Mouse (Mus musculus) liver, embryonic 15.5 days (tissue): ENCODE results near the gene Tnpo3. TPM values are rescaled to one million over a fixed set of nuclear protein-coding genes. Genes with fewer than 3 reads are reported as not detected.

Experiments
- ATAC-seq: fragments of 200-750 bp; cut with Nextera tagmentation; 2 replicates; pipeline ENCODE4 v1.8.0; 2017; ENCODE audit warnings: moderate number of reproducible peaks, mild to moderate bottlenecking, moderate library complexity; ENCODE audit not compliant: insufficient read depth
- H3K27ac ChIP-seq: fragments of 300-500 bp; sonication (generic); replicated peaks from 2 replicates; pipeline ENCODE4 v1.5.1; 2015; ENCODE audit warnings: mild to moderate bottlenecking, inconsistent platforms
- H3K27me3 ChIP-seq: fragments of 300-500 bp; sonication (generic); 2 replicates; pipeline ENCODE4 v1.6.1; 2015; ENCODE audit warnings: mild to moderate bottlenecking, inconsistent platforms
- H3K36me3 ChIP-seq: fragments of 300-500 bp; sonication (generic); replicated peaks from 2 replicates; pipeline ENCODE4 v1.6.1; 2015; ENCODE audit warnings: moderate library complexity, mild to moderate bottlenecking, inconsistent platforms
- H3K4me1 ChIP-seq: fragments of 300-500 bp; sonication (generic); replicated peaks from 2 replicates; pipeline ENCODE4 v1.6.1; 2015; ENCODE audit warnings: inconsistent platforms
- H3K4me2 ChIP-seq: fragments of 300-500 bp; sonication (generic); 2 replicates; pipeline ENCODE4 v1.6.1; 2015; ENCODE audit warnings: moderate library complexity, mild to moderate bottlenecking, inconsistent platforms
- H3K4me3 ChIP-seq: fragments of 300-500 bp; sonication (generic); replicated peaks from 2 replicates; pipeline ENCODE4 v1.5.1; 2015; ENCODE audit warnings: mild to moderate bottlenecking, inconsistent platforms
- H3K9ac ChIP-seq: fragments of 300-500 bp; sonication (generic); 2 replicates; pipeline ENCODE4 v1.6.1; 2015; ENCODE audit warnings: moderate library complexity, mild to moderate bottlenecking, inconsistent platforms
- H3K9me3 ChIP-seq: fragments of 300-500 bp; sonication (generic); replicated peaks from 2 replicates; pipeline ENCODE4 v1.6.1; 2016; ENCODE audit warnings: inconsistent platforms
- WGBS: fragments of 180-500 bp; shearing (Covaris S2); methylation state at CpG from one replicate; pipeline ENCODE4 v1.1.7; 2015; ENCODE audit warnings: mixed read lengths; ENCODE audit not compliant: insufficient replicate concordance; 5-methylcytosine and 5-hydroxymethylcytosine counted together
- polyA plus RNA-seq: library from polyadenylated mRNA; unstranded; fragments of >200 nt; fragmentation: Nextera tagmentation; extraction: Ambion mirVana; gene quantifications from 2 replicates; pipeline ENCODE4 v1.2.1, GENCODE M21; 2015

Tnpo3 gene
- polyA plus RNA-seq, 1 experiment from 2014 or later, result 31.5 TPM

GRCm38 (mm10) chr6:29505493-29505892, 104.2 kb downstream of the Tnpo3 start:
- Histone ChIP-seq H3K4me1 (peaks cover 10% of the 10 kb centered on the region), H3K36me3 (no peaks in the 10 kb centered on the region), H3K4me3 (no peak overlapping the region), H3K27ac (no peak overlapping the region), H3K27me3 (peaks cover 53% of the 10 kb centered on the region), H3K4me2 (no peak overlapping the region), H3K9ac (no peak overlapping the region), H3K9me3 (no peaks in the 10 kb centered on the region)
- 71% methylated on average over 5 of the region's 5 CpGs for WGBS
- no peak for ATAC-seq

GRCm38 (mm10) chr6:29501599-29501998, 108.1 kb downstream of the Tnpo3 start:
- no peaks in the 10 kb centered on the region; the same call in 1 of the 2 replicates for H3K4me1 ChIP-seq
- no peak for ATAC-seq
- H3K27me3 ChIP-seq, result peaks cover 41% of the 10 kb centered on the region
- H3K4me2 ChIP-seq, result no peak overlapping the region
- H3K9ac ChIP-seq, result no peak overlapping the region
- no peak overlapping the region for H3K4me3 ChIP-seq
- no peak overlapping the region for H3K27ac ChIP-seq
- 58% methylated on average over 1 of the region's 1 CpGs for WGBS
- H3K9me3 ChIP-seq, result no peaks in the 10 kb centered on the region
- no peaks in the 10 kb centered on the region for H3K36me3 ChIP-seq

- 39% methylated on average over 6 of the region's 6 CpGs for WGBS
- Histone ChIP-seq H3K4me3 (no peak overlapping the region), H3K27me3 (peaks cover 41% of the 10 kb centered on the region), H3K9ac (no peak overlapping the region), H3K27ac (no peak overlapping the region), H3K4me2 (no peak overlapping the region), H3K36me3 (no peaks in the 10 kb centered on the region), H3K4me1 (no peaks in the 10 kb centered on the region; the same call in 1 of the 2 replicates), H3K9me3 (no peaks in the 10 kb centered on the region)
- no peak for ATAC-seq
Observed at GRCm38 (mm10) chr6:29500810-29501209, 108.9 kb downstream of the Tnpo3 start.

GRCm38 (mm10) chr6:29500177-29500576, 109.5 kb downstream of the Tnpo3 start:
- no peak overlapping the region for H3K27ac ChIP-seq
- no peak overlapping the region for H3K4me2 ChIP-seq
- no peaks in the 10 kb centered on the region for H3K9me3 ChIP-seq
- ATAC-seq, result no peak
- H3K4me1 ChIP-seq, result no peaks in the 10 kb centered on the region; the same call in 1 of the 2 replicates
- WGBS, result 29% methylated on average over 7 of the region's 7 CpGs
- H3K4me3 ChIP-seq, result no peak overlapping the region
- H3K36me3 ChIP-seq, result no peaks in the 10 kb centered on the region
- H3K9ac ChIP-seq, result no peak overlapping the region
- peaks cover 41% of the 10 kb centered on the region for H3K27me3 ChIP-seq

GRCm38 (mm10) chr6:29497791-29498190, 111.9 kb downstream of the Tnpo3 start:
- no peak for ATAC-seq
- Histone ChIP-seq H3K4me1 (peaks cover 3% of the 10 kb centered on the region; the same call in 1 of the 2 replicates), H3K9ac (no peak overlapping the region), H3K4me2 (no peak overlapping the region), H3K36me3 (no peaks in the 10 kb centered on the region), H3K9me3 (no peaks in the 10 kb centered on the region), H3K27me3 (peaks cover 42% of the 10 kb centered on the region), H3K4me3 (no peak overlapping the region), H3K27ac (no peak overlapping the region)
- 26% methylated on average over 2 of the region's 2 CpGs for WGBS

GRCm38 (mm10) chr6:29496270-29496669, 113.4 kb downstream of the Tnpo3 start:
- Histone ChIP-seq H3K4me2 (no peak overlapping the region), H3K4me1 (peaks cover 3% of the 10 kb centered on the region; the same call in 1 of the 2 replicates), H3K4me3 (no peak overlapping the region), H3K27me3 (peaks cover 46% of the 10 kb centered on the region), H3K27ac (no peak overlapping the region), H3K9me3 (no peaks in the 10 kb centered on the region), H3K36me3 (no peaks in the 10 kb centered on the region), H3K9ac (no peak overlapping the region)
- no peak for ATAC-seq
- WGBS, result 18% methylated on average over 25 of the region's 25 CpGs

- H3K36me3 ChIP-seq, result no peaks in the 10 kb centered on the region
- H3K4me1 ChIP-seq, result 0 out of 2 replicates have a peak, but pooled peaks cover 3% of the 10 kb centered on the region
- H3K27me3 ChIP-seq, result peaks cover 51% of the 10 kb centered on the region
- H3K4me3 ChIP-seq, result no peak overlapping the region
- WGBS, result 53% methylated on average over 4 of the region's 4 CpGs
- H3K9ac ChIP-seq, result no peak overlapping the region
- H3K4me2 ChIP-seq, result no peak overlapping the region
- no peak overlapping the region for H3K27ac ChIP-seq
- 0 out of 2 replicates have a peak, but pooled peaks have one; percentile 50 for ATAC-seq
- no peaks in the 10 kb centered on the region for H3K9me3 ChIP-seq
Observed at GRCm38 (mm10) chr6:29494101-29494500, 115.6 kb downstream of the Tnpo3 start.

Other genes with a start within 250 kb of the Tnpo3 start
- gene Opn1sw, start 221.4 kb downstream of the Tnpo3 start, polyA plus RNA-seq, result 0.03 TPM in 1 of 2 replicates, not detected in the other
- gene Ccdc136, start 213.6 kb downstream of the Tnpo3 start, polyA plus RNA-seq, result 0.13 and 0.45 TPM in 2 replicates
- gene Flnc, start 176.6 kb downstream of the Tnpo3 start, polyA plus RNA-seq, result 0.91 and 1.1 TPM in 2 replicates
- gene Atp6v1f, start 142.2 kb downstream of the Tnpo3 start, polyA plus RNA-seq, result 125 and 127 TPM in 2 replicates
- gene Atp6v1fnb, start 138.4 kb downstream of the Tnpo3 start, polyA plus RNA-seq, result not detected in 2 replicates
- 1.6 and 2.9 TPM in 2 replicates for gene Kcp, start 101.9 kb downstream of the Tnpo3 start, polyA plus RNA-seq
- 10.7 and 11.5 TPM in 2 replicates for gene Irf5, start 83.3 kb downstream of the Tnpo3 start, polyA plus RNA-seq
- gene Tspan33, start 84.3 kb upstream of the Tnpo3 start, polyA plus RNA-seq, result 184 and 205 TPM in 2 replicates
- 3.2 and 3.6 TPM in 2 replicates for gene Smo, start 125.6 kb upstream of the Tnpo3 start, polyA plus RNA-seq
- gene Ahcyl2, start 158.1 kb upstream of the Tnpo3 start, polyA plus RNA-seq, result 3.8 and 4.6 TPM in 2 replicates